Mouse (Mus musculus): ENCODE measurements around the gene Tpra1. TPM values are rescaled to one million over a fixed set of nuclear protein-coding genes. Genes with fewer than 3 reads are reported as not detected.

The Tpra1 gene
- polyA plus RNA-seq, 1 experiment from 2014 or later = 41.4 TPM

DNA sequence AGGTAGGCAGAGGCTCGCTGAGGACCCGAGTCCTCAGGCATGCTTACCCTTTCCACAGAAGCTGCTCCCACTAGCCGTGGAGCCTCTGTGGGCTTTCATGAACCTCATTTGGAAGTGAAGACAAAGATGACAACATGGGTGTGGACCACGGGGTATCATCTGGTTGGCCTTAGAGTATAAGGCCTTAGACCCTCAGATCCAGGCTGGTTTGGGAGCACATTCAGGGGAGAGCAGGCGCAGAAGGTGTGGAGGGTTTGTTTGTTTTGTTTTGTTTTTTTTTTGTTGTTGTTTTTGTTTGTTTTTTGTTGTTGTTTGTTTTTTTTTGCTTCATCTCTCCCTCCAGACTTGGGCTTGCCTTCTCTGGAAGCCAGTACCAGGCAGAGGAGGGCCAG is 36.6 kb downstream of the Tpra1 start:
- no peak for ATAC-seq (replicated peaks; ENCODE audit: insufficient number of reproducible peaks, insufficient read depth, low FRiP score, low read depth)
- Histone ChIP-seq H3K4me3 (no peak overlapping the region), H3K27ac (peak overlapping the region; percentile 92), H3K9ac (no peak overlapping the region), H3K4me1 (replicated peaks) (peaks cover 82% of the 10 kb centered on the region), H3K27me3 (0 out of 2 replicates have a peak, but pooled peaks cover 7% of the 10 kb centered on the region), H3K4me2 (no peak overlapping the region), H3K36me3 (no peaks in the 10 kb centered on the region), H3K9me3 (replicated peaks) (no peaks in the 10 kb centered on the region)
- 57% methylated on average over 5 of the region's 5 CpGs for WGBS

DNA sequence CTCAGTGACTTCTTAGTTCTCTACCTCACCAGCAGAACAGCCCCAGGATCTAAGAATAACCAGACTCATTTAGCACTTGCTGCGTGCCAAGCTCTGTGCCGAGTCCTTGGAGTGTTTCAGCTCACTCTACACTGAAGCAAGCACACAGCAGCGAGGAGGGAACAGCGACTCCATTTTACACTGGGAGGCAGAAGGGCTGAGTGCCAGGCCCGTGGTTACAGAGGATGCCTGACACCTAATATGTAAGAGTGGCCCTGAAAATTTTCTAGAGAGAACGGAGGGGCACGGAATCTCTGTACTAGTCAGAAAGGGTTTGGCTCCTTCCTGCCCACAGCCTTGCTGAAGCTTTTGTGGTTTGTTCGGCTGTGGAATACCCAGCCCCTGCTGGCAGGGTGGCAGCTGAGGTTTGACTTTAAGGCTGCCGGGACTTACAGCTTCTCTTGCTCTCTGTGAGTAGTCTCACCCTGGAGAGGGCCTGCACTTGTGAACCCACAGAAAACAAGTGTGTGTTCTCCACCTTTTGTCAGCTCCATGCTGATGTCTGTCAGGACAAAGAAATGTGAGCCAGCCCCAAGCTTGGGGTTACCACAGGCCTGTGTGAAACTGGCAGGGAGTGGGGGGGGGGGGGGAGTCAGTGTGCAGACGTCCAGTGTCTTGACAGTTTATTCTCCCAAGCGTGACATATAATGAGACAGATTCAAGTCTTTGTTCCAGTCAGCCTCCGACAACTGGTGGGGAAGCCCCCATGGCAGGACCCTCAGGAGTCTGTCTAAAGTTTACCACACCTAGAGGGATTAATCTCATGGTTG is 37.4 kb downstream of the Tpra1 start:
- Histone ChIP-seq H3K4me1 (replicated peaks) (peaks cover 76% of the 10 kb centered on the region), H3K36me3 (no peaks in the 10 kb centered on the region), H3K4me2 (peak overlapping the region; percentile 42), H3K9ac (peak overlapping the region; percentile 42), H3K27me3 (0 out of 2 replicates have a peak, but pooled peaks cover 7% of the 10 kb centered on the region), H3K9me3 (replicated peaks) (no peaks in the 10 kb centered on the region), H3K27ac (peak overlapping the region; percentile 92), H3K4me3 (peak overlapping the region; percentile 5)
- ATAC-seq (replicated peaks; ENCODE audit: insufficient number of reproducible peaks, insufficient read depth, low FRiP score, low read depth) = peak; percentile 10; the same call in 1 of the 2 replicates
- WGBS = 33% methylated on average over 12 of the region's 12 CpGs

DNA sequence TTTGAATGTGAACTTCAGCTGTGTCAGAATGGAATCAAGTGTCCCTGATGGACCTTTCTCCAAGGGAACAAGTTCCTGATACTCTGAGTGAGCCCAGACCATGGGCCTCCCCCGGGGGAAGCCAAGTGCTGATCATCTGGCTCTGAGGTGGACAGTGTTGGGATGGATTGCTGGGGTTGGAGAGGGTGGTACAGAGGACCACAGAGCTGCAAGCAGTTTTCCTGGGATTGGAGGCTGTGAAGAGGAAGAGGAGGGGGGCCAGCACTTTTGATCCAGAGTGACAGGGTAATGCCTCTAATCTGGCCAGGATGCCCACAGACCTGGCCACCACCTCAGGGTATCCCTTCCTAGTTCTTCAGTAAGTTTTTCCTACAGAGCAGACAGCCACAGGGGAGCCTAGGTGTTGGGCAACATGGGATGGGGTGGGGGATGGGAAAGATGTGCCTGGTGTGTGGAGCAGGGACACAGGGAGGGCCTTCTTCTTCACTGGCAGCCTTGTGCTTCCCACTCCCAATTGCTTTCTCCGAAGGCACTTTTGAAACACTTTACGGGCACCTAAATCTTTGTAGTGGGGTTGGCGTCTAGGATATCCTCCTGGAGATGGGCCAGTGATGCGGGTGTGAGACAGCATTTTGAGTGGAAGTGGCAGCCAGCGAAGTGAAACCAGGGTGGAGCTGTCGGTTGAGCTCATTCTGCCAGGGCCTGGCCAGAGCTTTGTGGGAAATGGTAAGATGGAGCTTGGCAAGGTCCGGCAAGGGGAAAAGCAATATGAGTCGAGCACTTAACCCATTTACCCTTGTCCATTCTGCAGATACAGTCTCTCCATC is 38.3 kb downstream of the Tpra1 start:
- H3K4me2 ChIP-seq = peak overlapping the region; percentile 42

DNA sequence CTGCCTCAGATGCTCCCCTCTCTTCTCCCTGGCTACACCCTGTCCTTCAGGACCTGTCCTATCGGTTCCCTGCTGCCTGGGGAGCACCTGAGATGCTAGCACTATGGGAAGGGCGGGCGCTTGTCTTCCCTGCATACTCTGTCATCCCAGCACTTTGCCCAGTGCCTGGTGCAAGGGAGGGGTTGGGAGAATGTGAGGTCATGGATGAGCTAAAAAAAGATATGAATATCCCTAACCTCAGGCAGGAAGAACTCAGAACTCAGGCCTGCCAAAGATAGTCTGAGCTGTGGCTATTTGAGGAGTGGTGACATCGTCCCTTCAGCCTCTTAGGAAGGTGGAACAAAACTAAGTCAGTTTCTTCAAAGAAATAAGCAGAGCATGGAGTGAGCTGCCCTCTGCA is 39.6 kb downstream of the Tpra1 start:
- Histone ChIP-seq H3K27ac (peak overlapping the region; percentile 92), H3K4me1 (replicated peaks) (peaks cover 61% of the 10 kb centered on the region), H3K4me2 (peak overlapping the region; percentile 27; the same call in 1 of the 2 replicates), H3K36me3 (no peaks in the 10 kb centered on the region), H3K4me3 (no peak overlapping the region), H3K9ac (peak overlapping the region; percentile 25; the same call in 1 of the 2 replicates), H3K27me3 (no peaks in the 10 kb centered on the region), H3K9me3 (replicated peaks) (no peaks in the 10 kb centered on the region)
- 32% methylated on average over 4 of the region's 4 CpGs for WGBS
- peak; percentile 80 for ATAC-seq (replicated peaks; ENCODE audit: insufficient number of reproducible peaks, insufficient read depth, low FRiP score, low read depth)

More for the DNA sequence above, 38.3 kb downstream of the Tpra1 start:
- ATAC-seq (replicated peaks; ENCODE audit: insufficient number of reproducible peaks, insufficient read depth, low FRiP score, low read depth) = no peak
- no peaks in the 10 kb centered on the region for H3K9me3 ChIP-seq (replicated peaks)
- no peaks in the 10 kb centered on the region for H3K27me3 ChIP-seq
- H3K36me3 ChIP-seq = no peaks in the 10 kb centered on the region
- H3K4me3 ChIP-seq = peak overlapping the region; percentile 5
- H3K4me1 ChIP-seq (replicated peaks) = peaks cover 68% of the 10 kb centered on the region
- WGBS = 76% methylated on average over 9 of the region's 9 CpGs
- H3K27ac ChIP-seq = peak overlapping the region; percentile 92
- H3K9ac ChIP-seq = peak overlapping the region; percentile 42; the same call in 1 of the 2 replicates

- Histone ChIP-seq H3K4me2 (no peak overlapping the region), H3K27me3 (no peaks in the 10 kb centered on the region), H3K27ac (peak overlapping the region; percentile 92; the same call in 1 of the 2 replicates), H3K9ac (no peak overlapping the region), H3K4me1 (replicated peaks) (peaks cover 56% of the 10 kb centered on the region), H3K36me3 (no peaks in the 10 kb centered on the region), H3K4me3 (no peak overlapping the region), H3K9me3 (replicated peaks) (no peaks in the 10 kb centered on the region)
- no peak for ATAC-seq (replicated peaks; ENCODE audit: insufficient number of reproducible peaks, insufficient read depth, low FRiP score, low read depth)
- 67% methylated on average over 8 of the region's 8 CpGs for WGBS
These were observed 40.5 kb downstream of the Tpra1 start for GRCm38 (mm10) chr6:88942595-88942994.

- no peak overlapping the region for H3K4me2 ChIP-seq
These were observed 41.6 kb downstream of the Tpra1 start for GRCm38 (mm10) chr6:88943666-88944065.

DNA sequence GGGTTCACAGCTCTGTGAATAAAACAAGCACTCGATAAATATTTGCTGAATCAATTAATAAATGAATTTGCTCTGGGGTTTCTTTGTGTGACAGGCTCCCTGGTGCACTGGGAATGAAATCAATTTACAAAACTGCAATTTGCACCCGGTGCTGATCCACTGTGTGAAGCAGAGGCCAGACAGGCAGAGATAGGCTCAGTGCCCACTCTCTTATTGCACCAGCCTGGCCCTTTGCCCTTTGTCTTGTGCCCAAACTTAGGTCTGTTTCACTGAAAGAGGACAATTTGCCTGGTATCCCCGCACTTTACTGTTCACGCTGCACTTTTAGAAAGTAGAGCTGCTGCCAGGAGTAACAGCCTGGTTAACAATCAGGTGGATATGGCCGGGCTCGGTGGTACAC is 44.4 kb downstream of the Tpra1 start:
- no peaks in the 10 kb centered on the region for H3K27me3 ChIP-seq
- H3K9me3 ChIP-seq (replicated peaks) = no peaks in the 10 kb centered on the region
- H3K36me3 ChIP-seq = no peaks in the 10 kb centered on the region
- no peak overlapping the region for H3K9ac ChIP-seq
- no peak overlapping the region for H3K4me2 ChIP-seq
- no peak overlapping the region for H3K4me3 ChIP-seq
- 70% methylated on average over 6 of the region's 6 CpGs for WGBS
- no peak overlapping the region for H3K27ac ChIP-seq
- peaks cover 21% of the 10 kb centered on the region for H3K4me1 ChIP-seq (replicated peaks)
- ATAC-seq (replicated peaks; ENCODE audit: insufficient number of reproducible peaks, insufficient read depth, low FRiP score, low read depth) = no peak

More at GRCm38 (mm10) chr6:88943666-88944065, 41.6 kb downstream of the Tpra1 start:
- no peaks in the 10 kb centered on the region for H3K9me3 ChIP-seq (replicated peaks)
- 70% methylated on average over 6 of the region's 6 CpGs for WGBS
- H3K27ac ChIP-seq = no peak overlapping the region
- no peaks in the 10 kb centered on the region for H3K27me3 ChIP-seq
- H3K4me1 ChIP-seq (replicated peaks) = peaks cover 49% of the 10 kb centered on the region
- H3K36me3 ChIP-seq = no peaks in the 10 kb centered on the region
- ATAC-seq (replicated peaks; ENCODE audit: insufficient number of reproducible peaks, insufficient read depth, low FRiP score, low read depth) = no peak
- no peak overlapping the region for H3K9ac ChIP-seq
- no peak overlapping the region for H3K4me3 ChIP-seq

DNA sequence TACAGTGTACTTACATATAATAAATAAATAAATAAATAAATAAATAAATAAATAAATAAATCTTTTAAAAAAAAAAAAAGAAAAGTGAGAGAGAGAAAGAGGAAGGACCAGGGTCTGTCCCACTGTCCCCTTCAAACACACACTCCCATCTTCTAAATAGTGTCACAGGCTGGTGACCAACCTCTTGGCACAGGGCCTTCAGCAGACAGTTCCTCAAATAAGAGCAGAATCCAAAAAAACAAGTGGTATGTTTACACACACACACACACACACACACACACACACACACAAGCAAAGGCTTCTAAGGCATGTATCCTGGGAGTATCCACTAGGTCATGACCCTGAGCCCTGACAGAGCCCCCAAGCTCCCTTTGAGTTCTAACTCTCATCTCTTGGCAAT is 45.7 kb downstream of the Tpra1 start:
- Histone ChIP-seq H3K27me3 (no peaks in the 10 kb centered on the region), H3K4me3 (no peak overlapping the region), H3K9me3 (replicated peaks) (no peaks in the 10 kb centered on the region), H3K27ac (no peak overlapping the region), H3K4me1 (replicated peaks) (peaks cover 8% of the 10 kb centered on the region), H3K36me3 (no peaks in the 10 kb centered on the region), H3K4me2 (no peak overlapping the region), H3K9ac (no peak overlapping the region)
- no peak for ATAC-seq (replicated peaks; ENCODE audit: insufficient number of reproducible peaks, insufficient read depth, low FRiP score, low read depth)

- H3K4me3 ChIP-seq = no peak overlapping the region
- WGBS = 76% methylated on average over 2 of the region's 2 CpGs
- peaks cover 20% of the 10 kb centered on the region for H3K4me1 ChIP-seq (replicated peaks)
- H3K27me3 ChIP-seq = no peaks in the 10 kb centered on the region
- H3K4me2 ChIP-seq = no peak overlapping the region
- no peak overlapping the region for H3K27ac ChIP-seq
- no peak for ATAC-seq (replicated peaks; ENCODE audit: insufficient number of reproducible peaks, insufficient read depth, low FRiP score, low read depth)
- no peak overlapping the region for H3K9ac ChIP-seq
- no peaks in the 10 kb centered on the region for H3K9me3 ChIP-seq (replicated peaks)
- H3K36me3 ChIP-seq = no peaks in the 10 kb centered on the region
These were observed 54.7 kb downstream of the Tpra1 start for GRCm38 (mm10) chr6:88956725-88957124.

GRCm38 (mm10) chr6:88957313-88957712 is 55.3 kb downstream of the Tpra1 start:
- Histone ChIP-seq H3K4me3 (no peak overlapping the region), H3K27ac (no peak overlapping the region), H3K9me3 (replicated peaks) (no peaks in the 10 kb centered on the region), H3K36me3 (no peaks in the 10 kb centered on the region), H3K27me3 (no peaks in the 10 kb centered on the region), H3K9ac (no peak overlapping the region), H3K4me2 (no peak overlapping the region), H3K4me1 (replicated peaks) (peaks cover 20% of the 10 kb centered on the region)
- WGBS = 75% methylated on average over 4 of the region's 4 CpGs
- no peak for ATAC-seq (replicated peaks; ENCODE audit: insufficient number of reproducible peaks, insufficient read depth, low FRiP score, low read depth)

DNA sequence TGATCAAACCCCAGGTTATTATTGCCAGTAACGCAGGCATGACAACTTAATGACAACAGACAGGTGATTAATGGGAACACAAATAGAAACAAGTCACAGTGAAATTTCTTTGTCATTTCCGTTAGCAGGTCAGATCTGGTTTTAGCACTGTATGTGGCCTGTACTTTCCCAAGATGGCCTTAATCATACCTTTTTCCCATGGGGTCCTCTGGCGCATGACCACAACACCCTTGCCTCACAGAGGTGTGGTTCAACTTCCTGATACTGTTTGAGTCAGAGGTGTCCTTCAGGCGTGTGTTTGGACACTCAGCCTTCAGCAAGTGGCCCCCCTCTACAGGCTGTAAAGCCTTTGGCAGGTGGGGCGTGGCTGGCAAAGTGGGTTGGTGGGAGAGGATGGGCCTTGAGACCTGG is 55.8 kb downstream of the Tpra1 start:
- Histone ChIP-seq H3K27me3 (no peaks in the 10 kb centered on the region), H3K4me3 (no peak overlapping the region), H3K36me3 (no peaks in the 10 kb centered on the region), H3K4me2 (no peak overlapping the region), H3K27ac (no peak overlapping the region), H3K9me3 (replicated peaks) (no peaks in the 10 kb centered on the region), H3K4me1 (replicated peaks) (peaks cover 20% of the 10 kb centered on the region), H3K9ac (no peak overlapping the region)
- no peak for ATAC-seq (replicated peaks; ENCODE audit: insufficient number of reproducible peaks, insufficient read depth, low FRiP score, low read depth)
- WGBS = 78% methylated on average over 5 of the region's 5 CpGs

All from heart, embryonic 15.5 days (tissue).